Mouse (Mus musculus) lung, postnatal 0 days (tissue): Measurements from ENCODE around the gene Sec16a.

Experiments used
- CTCF ChIP-seq: IDR thresholded peaks from 2 replicates; pipeline ENCODE4 v1.5.1; 2016; ENCODE audit warnings: antibody characterized with exemption, mild to moderate bottlenecking
- EP300 ChIP-seq: IDR thresholded peaks from 2 replicates; pipeline ENCODE4 v1.6.1; 2016; ENCODE audit warnings: antibody characterized with exemption, mild to moderate bottlenecking, control low read depth

DNA sequence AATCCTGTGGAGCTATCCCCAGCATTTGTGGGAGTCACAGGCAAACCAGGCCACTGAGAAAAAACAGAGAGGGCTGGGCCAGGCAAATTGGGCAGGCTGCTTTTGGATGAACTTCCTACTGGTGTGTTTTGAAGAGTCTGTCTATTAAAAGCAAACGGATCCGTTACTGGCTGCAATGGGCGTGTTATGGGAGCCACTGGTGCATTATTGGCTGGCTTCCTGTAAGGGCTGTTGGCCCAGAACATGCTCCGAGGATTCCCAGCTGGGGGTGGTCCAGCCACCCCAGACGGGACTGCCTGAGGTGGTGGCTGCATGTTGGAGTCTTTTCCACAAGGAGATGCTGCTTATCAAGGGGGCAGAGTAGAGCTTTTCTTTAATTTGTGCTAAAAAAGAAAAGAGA lies 3.3 kb downstream of the Sec16a start:
- TF ChIP-seq CTCF: no peak
- TF ChIP-seq EP300: no peak
